Mouse (Mus musculus) liver, embryonic 14.5 days (tissue): Measurements from ENCODE around the gene Elp5.

ENCODE experiments used
- CTCF ChIP-seq: IDR thresholded peaks from 2 replicates; pipeline ENCODE4 v1.5.1; 2016; ENCODE audit warnings: antibody characterized with exemption, low read depth, control low read depth
- EP300 ChIP-seq: IDR thresholded peaks from 2 replicates; pipeline ENCODE4 v1.6.1; 2016; ENCODE audit warnings: antibody characterized with exemption, low read depth

DNA sequence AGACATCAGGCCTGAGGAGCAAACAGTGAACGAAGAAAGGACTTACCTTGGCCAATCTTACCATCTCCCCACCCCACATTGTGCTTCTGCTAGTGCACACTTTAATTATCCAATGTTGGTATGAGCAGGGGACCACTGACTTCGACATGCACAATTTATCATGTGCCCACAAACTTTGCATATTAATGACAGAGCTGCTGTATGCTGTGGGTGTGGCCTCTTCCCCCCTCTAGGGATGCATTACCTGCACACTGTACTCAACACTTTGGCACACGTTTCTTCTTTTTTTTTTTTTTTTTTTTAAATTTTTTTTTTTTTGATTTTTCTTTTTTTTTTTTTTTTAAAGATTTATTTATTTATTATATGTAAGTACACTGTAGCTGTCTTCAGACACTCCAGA is 11.5 kb downstream of the Elp5 start:
- TF ChIP-seq CTCF (no peak), EP300 (no peak)
